Mouse (Mus musculus) macrophage (primary cell): ENCODE measurements around the gene Creb3l4. TPM values are rescaled to one million over a fixed set of nuclear protein-coding genes. Genes with fewer than 3 reads are reported as not detected.
A peak's percentile ranks its signal among the peaks of the same experiment; 100 is the strongest.

Experiments
- H3K27ac ChIP-seq: fragments of 350-480 bp; formaldehyde crosslinking; 2 replicates; pipeline ENCODE4 v1.9.0; 2021
- H3K36me3 ChIP-seq: fragments of 350-480 bp; formaldehyde crosslinking; 2 replicates; pipeline ENCODE4 v1.9.0; 2021; ENCODE audit errors: inconsistent target
- H3K4me3 ChIP-seq: fragments of 350-480 bp; formaldehyde crosslinking; 2 replicates; pipeline ENCODE4 v1.9.0; 2021; ENCODE audit errors: inconsistent target
- H3K79me2 ChIP-seq: fragments of 350-480 bp; formaldehyde crosslinking; 2 replicates; pipeline ENCODE4 v1.9.0; 2021; ENCODE audit errors: inconsistent target
- WGBS: methylation state at CpG from one replicate; pipeline ENCODE4 v1.1.7; 2026; ENCODE audit warnings: inconsistent platforms; ENCODE audit not compliant: missing documents; 5-methylcytosine and 5-hydroxymethylcytosine counted together
- polyA plus RNA-seq: library from polyadenylated mRNA; stranded (reverse); fragments of 250-400 nt; gene quantifications from 3 replicates; pipeline ENCODE4 v1.2.4, GENCODE M21; 2018; ENCODE audit warnings: inconsistent platforms

Creb3l4 gene
- polyA plus RNA-seq, 1 experiment from 2014 or later = 1.2 TPM

- Histone ChIP-seq H3K27ac (peak within 1 kb of the TSS; percentile 51), H3K36me3 (peaks cover 21% of the 10 kb centered on the region)
- under 1% methylated on average over 61 of the region's 61 CpGs for WGBS
Measured at GRCm38 (mm10) chr3:90231507-90232333, 11.6 kb downstream of the Creb3l4 start, which contains the start of gene Jtb. Gene Jtb, plus strand, starts transcription at chr3:90231597.

GRCm38 (mm10) chr3:90231075-90231474 is 12.2 kb downstream of the Creb3l4 start:
- Histone ChIP-seq H3K27ac (peak overlapping the region; percentile 24), H3K36me3 (peaks cover 21% of the 10 kb centered on the region), H3K4me3 (peak overlapping the region; percentile 77), H3K79me2 (peaks cover 16% of the 10 kb centered on the region)
- WGBS = 6% methylated on average over 8 of the region's 8 CpGs

More at GRCm38 (mm10) chr3:90231507-90232333, 11.6 kb downstream of the Creb3l4 start, which contains the start of gene Jtb:
- Histone ChIP-seq H3K4me3 (peak within 1 kb of the TSS; percentile 77), H3K79me2 (peaks cover 16% of the 10 kb centered on the region)

GRCm38 (mm10) chr3:90224331-90224730 is 19.0 kb downstream of the Creb3l4 start:
- Histone ChIP-seq H3K4me3 (no peak overlapping the region), H3K27ac (no peak overlapping the region), H3K36me3 (no peaks in the 10 kb centered on the region), H3K79me2 (no peaks in the 10 kb centered on the region)
- WGBS = 94% methylated on average over 10 of the region's 10 CpGs

GRCm38 (mm10) chr3:90222941-90223340 is 20.4 kb downstream of the Creb3l4 start:
- Histone ChIP-seq H3K4me3 (no peak overlapping the region), H3K79me2 (no peaks in the 10 kb centered on the region), H3K27ac (no peak overlapping the region), H3K36me3 (no peaks in the 10 kb centered on the region)
- 91% methylated on average over 3 of the region's 3 CpGs for WGBS

- 86% methylated on average over 4 of the region's 4 CpGs for WGBS
- H3K36me3 ChIP-seq = no peaks in the 10 kb centered on the region
- no peak overlapping the region for H3K4me3 ChIP-seq
- no peak overlapping the region for H3K27ac ChIP-seq
- no peaks in the 10 kb centered on the region for H3K79me2 ChIP-seq
Measured at GRCm38 (mm10) chr3:90222455-90222854, 20.9 kb downstream of the Creb3l4 start.

GRCm38 (mm10) chr3:90221123-90221522 is 22.2 kb downstream of the Creb3l4 start:
- WGBS = 46% methylated on average over 5 of the region's 5 CpGs
- peak overlapping the region; percentile 34 for H3K4me3 ChIP-seq
- H3K27ac ChIP-seq = no peak overlapping the region

GRCm38 (mm10) chr3:90220531-90220951 is 22.8 kb downstream of the Creb3l4 start:
- H3K36me3 ChIP-seq = no peaks in the 10 kb centered on the region
- 3% methylated on average over 16 of the region's 20 CpGs for WGBS
- H3K79me2 ChIP-seq = no peaks in the 10 kb centered on the region
- peak overlapping the region; percentile 34 for H3K4me3 ChIP-seq
- H3K27ac ChIP-seq = peak overlapping the region; percentile 53

More at GRCm38 (mm10) chr3:90221123-90221522, 22.2 kb downstream of the Creb3l4 start:
- Histone ChIP-seq H3K36me3 (no peaks in the 10 kb centered on the region), H3K79me2 (no peaks in the 10 kb centered on the region)

- peak overlapping the region; percentile 34; the same call in 1 of the 2 replicates for H3K4me3 ChIP-seq
- peak overlapping the region; percentile 53 for H3K27ac ChIP-seq
- WGBS = 13% methylated on average over 6 of the region's 6 CpGs
- no peaks in the 10 kb centered on the region for H3K79me2 ChIP-seq
- H3K36me3 ChIP-seq = no peaks in the 10 kb centered on the region
Measured at GRCm38 (mm10) chr3:90220088-90220487, 23.2 kb downstream of the Creb3l4 start.

GRCm38 (mm10) chr3:90215825-90216380 is 27.4 kb downstream of the Creb3l4 start:
- peaks cover 13% of the 10 kb centered on the region; the same call in 1 of the 2 replicates for H3K36me3 ChIP-seq
- H3K4me3 ChIP-seq = no peak overlapping the region
- 50% methylated on average over 1 of the region's 1 CpGs for WGBS

GRCm38 (mm10) chr3:90213956-90214684 is 29.2 kb downstream of the Creb3l4 start:
- H3K27ac ChIP-seq = peak overlapping the region; percentile 79; the same call in 1 of the 2 replicates
- H3K79me2 ChIP-seq = peaks cover 31% of the 10 kb centered on the region
- WGBS = 45% methylated on average over 12 of the region's 12 CpGs
- H3K36me3 ChIP-seq = peaks cover 30% of the 10 kb centered on the region; the same call in 1 of the 2 replicates
- peak overlapping the region; percentile 83 for H3K4me3 ChIP-seq

More at GRCm38 (mm10) chr3:90215825-90216380, 27.4 kb downstream of the Creb3l4 start:
- H3K79me2 ChIP-seq = peaks cover 26% of the 10 kb centered on the region
- no peak overlapping the region for H3K27ac ChIP-seq

GRCm38 (mm10) chr3:90213377-90213866 is 29.9 kb downstream of the Creb3l4 start, which contains the start of the genes Rps27 and Rab13:
Gene Rps27, minus strand, starts transcription at chr3:90213651.
Gene Rab13, plus strand, starts transcription at chr3:90213695.
- H3K27ac ChIP-seq = peak within 1 kb of the TSS; percentile 79
- peaks cover 31% of the 10 kb centered on the region for H3K79me2 ChIP-seq
- peak within 1 kb of the TSS; percentile 83 for H3K4me3 ChIP-seq
- 2% methylated on average over 42 of the region's 42 CpGs for WGBS
- peaks cover 37% of the 10 kb centered on the region; the same call in 1 of the 2 replicates for H3K36me3 ChIP-seq

GRCm38 (mm10) chr3:90212723-90213122 is 30.6 kb downstream of the Creb3l4 start:
- peaks cover 40% of the 10 kb centered on the region; the same call in 1 of the 2 replicates for H3K36me3 ChIP-seq

GRCm38 (mm10) chr3:90211475-90212398 is 31.6 kb downstream of the Creb3l4 start:
- Histone ChIP-seq H3K36me3 (peaks cover 40% of the 10 kb centered on the region; the same call in 1 of the 2 replicates), H3K27ac (no peak overlapping the region), H3K4me3 (peak overlapping the region; percentile 83; the same call in 1 of the 2 replicates), H3K79me2 (peaks cover 31% of the 10 kb centered on the region)
- 49% methylated on average over 13 of the region's 13 CpGs for WGBS

More at GRCm38 (mm10) chr3:90212723-90213122, 30.6 kb downstream of the Creb3l4 start:
- peaks cover 31% of the 10 kb centered on the region for H3K79me2 ChIP-seq
- peak overlapping the region; percentile 83 for H3K4me3 ChIP-seq
- 12% methylated on average over 5 of the region's 5 CpGs for WGBS
- H3K27ac ChIP-seq = peak overlapping the region; percentile 79
